Mouse (Mus musculus) neutrophil, adult 5-6 weeks (primary cell): ENCODE measurements around the gene Htra1. TPM values are rescaled to one million over a fixed set of nuclear protein-coding genes. Genes with fewer than 3 reads are reported as not detected.

ENCODE experiments used
- ATAC-seq: fragments of 151-379, 151-347 bp; 2 replicates; pipeline ENCODE4 v1.8.0; 2017; ENCODE audit warnings: mild to moderate bottlenecking, moderate TSS enrichment; ENCODE audit not compliant: insufficient number of reproducible peaks, poor library complexity, low FRiP score, severe bottlenecking; ENCODE audit errors: extremely low read depth
- total RNA-seq: library from RNA; stranded (forward); fragments of 200-1000 nt; gene quantifications from 2 replicates; pipeline ENCODE4 v1.2.3, GENCODE M21; 2017

Htra1 gene
- total RNA-seq, 1 experiment from 2014 or later = not detected

GRCm38 (mm10) chr7:130959868-130960267, 24.0 kb downstream of the Htra1 start:
- no peak for ATAC-seq

DNA sequence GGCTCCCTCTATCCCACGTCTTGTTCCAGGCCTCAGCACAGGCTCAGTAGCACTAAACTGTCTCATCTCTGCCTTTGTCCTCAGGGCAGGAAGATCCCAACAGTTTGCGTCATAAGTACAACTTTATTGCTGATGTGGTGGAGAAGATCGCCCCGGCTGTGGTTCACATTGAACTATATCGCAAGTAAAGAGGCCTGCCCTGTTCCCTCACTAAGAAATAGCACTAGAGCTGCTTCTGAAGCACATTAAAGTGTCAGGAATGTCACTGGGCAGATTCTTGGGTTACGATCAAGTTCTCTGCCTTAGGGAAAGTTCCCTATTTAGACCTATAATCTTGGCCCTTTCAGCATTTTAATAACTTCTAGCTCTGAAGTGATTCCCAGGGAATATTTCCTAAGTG, 25.5 kb downstream of the Htra1 start:
- ATAC-seq = no peak

GRCm38 (mm10) chr7:130964686-130965085, 28.8 kb downstream of the Htra1 start:
- no peak for ATAC-seq

GRCm38 (mm10) chr7:130965396-130965795, 29.5 kb downstream of the Htra1 start:
- no peak for ATAC-seq

DNA sequence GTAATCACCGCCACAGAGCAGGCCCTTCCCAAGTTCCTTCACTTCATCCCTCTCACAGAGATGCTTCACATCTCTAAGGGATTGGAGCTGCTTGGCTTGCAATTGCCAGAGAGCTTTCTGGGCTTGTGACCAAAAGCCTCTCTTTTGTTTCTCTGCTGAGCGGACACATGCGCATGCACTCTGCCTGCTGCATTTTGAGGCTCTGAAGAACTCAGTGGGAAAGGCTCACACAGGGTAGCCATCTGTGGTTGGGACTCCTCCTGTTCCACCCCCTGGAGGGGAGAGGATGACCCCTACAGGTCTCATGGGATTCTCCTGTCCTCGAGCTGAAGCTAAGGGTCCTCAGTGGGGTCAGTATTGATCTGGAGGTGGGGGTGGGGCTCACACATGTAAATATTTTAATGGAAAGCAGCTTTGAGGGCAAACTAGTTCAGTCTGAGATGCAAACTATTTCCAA, 30.0 kb downstream of the Htra1 start:
- no peak for ATAC-seq

GRCm38 (mm10) chr7:130966451-130966850, 30.5 kb downstream of the Htra1 start:
- ATAC-seq = no peak

DNA sequence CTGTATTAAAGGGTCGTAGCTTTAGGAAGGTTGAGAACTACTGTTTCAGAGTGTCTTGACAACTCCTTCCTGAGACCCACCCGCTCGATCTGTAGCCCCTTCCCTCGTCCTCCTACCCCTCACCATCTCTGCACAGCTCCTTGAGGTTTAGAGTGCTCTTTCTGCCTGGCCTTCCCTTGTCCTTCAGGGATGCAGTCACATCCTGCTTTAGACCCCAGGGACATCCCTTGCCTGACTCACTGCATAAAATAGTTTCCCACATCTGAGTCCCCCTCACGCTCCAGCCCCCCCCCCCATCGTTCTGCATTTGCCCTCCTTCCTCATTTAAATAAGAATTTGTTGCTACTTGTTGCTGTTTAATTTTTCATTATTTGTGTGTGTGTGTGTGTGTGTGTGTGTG, 31.0 kb downstream of the Htra1 start:
- no peak for ATAC-seq

DNA sequence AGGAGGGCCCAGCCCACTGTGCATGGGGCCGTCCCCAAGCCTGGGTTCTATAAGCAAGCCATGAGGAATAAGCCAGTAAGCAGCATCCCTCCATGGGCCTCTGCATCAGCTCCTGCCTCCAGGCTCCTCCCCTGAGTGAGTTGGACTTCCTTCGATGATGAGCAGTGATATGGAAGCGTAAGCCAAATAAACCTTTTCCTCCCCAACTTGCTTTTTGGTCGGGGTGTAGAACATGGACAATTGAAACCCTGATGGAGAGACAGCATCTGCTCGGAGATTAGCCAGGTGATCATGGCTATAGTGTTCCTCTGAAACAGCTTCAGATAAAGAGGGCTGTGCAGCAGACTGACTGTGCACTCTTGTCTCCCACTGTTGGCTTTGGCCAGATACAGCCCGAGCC, 32.0 kb downstream of the Htra1 start:
- ATAC-seq = no peak

DNA sequence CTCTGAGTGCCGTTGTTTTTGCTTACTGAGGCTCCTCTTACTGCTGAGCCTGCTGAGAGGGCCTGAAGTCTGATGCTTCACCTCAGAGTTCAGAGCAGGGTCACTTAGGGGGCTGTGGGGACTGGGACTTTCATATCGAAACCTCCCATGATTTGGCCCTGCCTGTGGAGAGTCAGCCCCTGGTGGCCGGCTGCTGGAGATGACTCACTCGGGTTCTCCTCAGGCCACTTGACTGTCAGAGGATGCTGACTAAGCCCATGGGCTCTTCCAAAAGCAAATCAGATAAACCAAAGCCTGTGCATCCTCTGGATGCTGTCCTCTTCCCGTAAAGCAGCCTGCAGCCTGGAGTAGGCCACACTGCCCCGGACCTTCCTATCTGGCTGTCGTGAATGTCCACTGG, 32.6 kb downstream of the Htra1 start:
- no peak for ATAC-seq

DNA sequence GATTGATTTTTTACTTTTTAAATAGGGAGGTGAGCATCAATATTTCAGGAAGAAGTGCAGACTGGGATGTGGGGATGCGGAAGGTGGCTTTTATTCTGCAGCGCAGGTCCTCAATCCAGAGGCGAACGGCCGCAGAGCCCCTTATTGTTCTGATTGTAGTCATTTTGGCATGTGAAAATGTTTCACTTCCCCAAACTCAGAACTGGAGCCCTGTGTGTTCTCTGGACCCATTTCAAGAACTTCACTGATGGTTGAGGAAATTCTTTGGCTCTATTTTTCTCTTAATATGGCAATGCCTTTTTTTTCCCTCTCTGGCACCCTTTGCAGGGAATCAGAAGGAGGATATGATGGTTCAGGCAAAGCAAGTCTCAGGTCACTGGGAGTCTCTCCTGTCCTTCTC, 33.2 kb downstream of the Htra1 start:
- ATAC-seq = no peak

GRCm38 (mm10) chr7:130969507-130969906, 33.6 kb downstream of the Htra1 start:
- no peak for ATAC-seq

DNA sequence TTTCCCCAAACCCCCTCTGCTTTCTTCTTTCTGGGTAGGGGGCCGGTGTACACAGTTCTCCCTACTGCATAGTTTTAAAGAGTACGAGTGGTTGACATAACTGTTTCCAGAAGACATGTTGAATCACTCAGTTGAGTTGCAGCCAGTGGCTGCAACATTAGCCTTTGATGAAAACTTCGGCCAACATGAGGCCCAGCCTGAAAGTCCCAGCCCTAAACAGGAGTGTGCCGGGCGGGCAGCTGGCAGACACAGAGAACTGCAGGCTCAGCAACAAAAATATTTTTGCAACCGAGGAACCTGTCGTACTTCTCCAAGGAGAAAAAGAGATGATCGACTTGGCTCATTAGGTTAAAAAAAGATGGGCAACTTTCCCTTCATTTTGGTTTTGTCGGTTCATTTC, 36.9 kb downstream of the Htra1 start:
- no peak for ATAC-seq

- ATAC-seq = no peak
Observed at GRCm38 (mm10) chr7:130976305-130976935, 40.5 kb downstream of the Htra1 start.

- ATAC-seq = no peak
Observed at GRCm38 (mm10) chr7:130977794-130978521, 42.0 kb downstream of the Htra1 start.

GRCm38 (mm10) chr7:130978545-130978944, 42.6 kb downstream of the Htra1 start:
- no peak for ATAC-seq

DNA sequence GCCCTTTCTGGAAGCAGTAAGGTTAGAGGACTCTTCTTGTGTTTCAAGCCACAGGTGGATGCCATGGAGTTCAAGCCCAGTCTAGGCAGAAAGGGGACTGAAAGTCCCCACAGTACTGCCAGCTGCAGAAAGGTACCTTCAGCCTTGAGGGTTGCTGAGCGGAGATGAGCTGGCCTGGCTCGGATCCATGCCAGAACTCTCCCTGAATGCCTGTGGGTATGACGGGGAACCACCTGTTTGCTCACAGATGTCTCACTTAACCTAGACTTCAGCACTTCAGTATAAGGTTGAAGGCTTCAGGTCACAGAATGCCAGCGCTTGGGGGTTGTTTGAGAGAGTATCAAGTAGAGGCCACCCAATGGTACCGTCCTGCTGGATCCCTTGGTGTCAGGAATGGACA, 44.2 kb downstream of the Htra1 start:
- no peak for ATAC-seq

DNA sequence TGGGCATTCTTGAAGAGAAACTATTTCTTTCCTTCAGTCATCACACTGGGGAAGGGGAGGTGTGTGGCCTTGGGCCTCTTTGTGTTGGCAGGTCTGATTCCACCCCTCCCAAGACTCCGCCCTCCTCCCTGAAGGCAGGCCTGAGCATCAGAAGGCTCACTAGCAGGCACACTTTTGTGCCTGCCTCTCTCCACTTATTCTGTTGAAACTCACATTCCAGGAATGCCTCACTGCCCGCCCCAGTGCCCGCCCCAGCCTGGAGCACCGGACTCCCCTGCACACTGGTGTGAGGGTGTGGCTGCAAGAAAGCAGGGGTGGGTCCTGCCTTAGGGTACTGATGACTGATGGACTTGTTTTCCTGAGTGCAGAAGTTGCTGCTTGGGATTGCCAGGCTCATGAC, 46.5 kb downstream of the Htra1 start:
- no peak for ATAC-seq

- ATAC-seq = no peak
Observed at GRCm38 (mm10) chr7:130982881-130983280, 47.0 kb downstream of the Htra1 start.

GRCm38 (mm10) chr7:130984294-130984693, 48.4 kb downstream of the Htra1 start:
- no peak for ATAC-seq

GRCm38 (mm10) chr7:130985193-130985592, 49.3 kb downstream of the Htra1 start:
- ATAC-seq = no peak

DNA sequence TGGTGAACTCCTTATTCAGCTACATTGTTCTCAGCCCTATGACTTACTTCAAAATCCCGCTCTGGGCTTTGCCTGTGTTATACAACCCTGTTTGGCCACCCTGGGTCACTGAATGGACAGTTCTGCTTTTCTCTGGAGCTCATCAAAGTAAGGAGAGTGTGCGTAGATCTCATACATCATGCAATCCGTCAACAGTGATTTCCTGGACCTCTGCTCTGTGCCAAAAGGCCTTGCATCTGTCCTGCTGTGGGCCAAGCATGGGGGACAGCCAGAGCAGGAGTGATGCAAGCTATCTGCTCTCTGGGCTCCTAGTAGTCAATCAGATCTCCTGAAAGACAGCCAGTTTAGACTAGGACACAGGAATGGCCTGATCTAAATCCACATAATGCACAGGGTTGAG, 49.8 kb downstream of the Htra1 start:
- no peak for ATAC-seq
